Mouse (Mus musculus): ENCODE measurements around the gene Gss. TPM values are rescaled to one million over a fixed set of nuclear protein-coding genes. Genes with fewer than 3 reads are reported as not detected.
A peak's percentile ranks its signal among the peaks of the same experiment; 100 is the strongest.

The Gss gene
- polyA plus RNA-seq, 1 experiment, result 55.3 TPM

GRCm38 (mm10) chr2:155630590-155631416 lies 38.2 kb upstream of the Gss start:
- Histone ChIP-seq H3K27me3 (ENCODE audit: control insufficient read depth, insufficient read depth, insufficient read length) (no peaks in the 10 kb centered on the region), H3K4me3 (no peak overlapping the region), H3ac (ENCODE audit: control insufficient read depth, insufficient read length) (no peak overlapping the region), H3K79me2 (ENCODE audit: control insufficient read depth, insufficient read depth) (no peaks in the 10 kb centered on the region), H3K4me2 (ENCODE audit: low read depth) (no peak overlapping the region), H3K36me3 (ENCODE audit: control insufficient read depth, insufficient read depth) (peaks cover 4% of the 10 kb centered on the region)
- TF ChIP-seq REST (IDR thresholded peaks at IDR 0.05; ENCODE audit: insufficient read depth, insufficient read length) (no peak), POLR2A (IDR thresholded peaks at IDR 0.05; ENCODE audit: insufficient read length, low read depth) (peak; percentile 32), POLR2AphosphoS2 (IDR thresholded peaks at IDR 0.05; ENCODE audit: insufficient read length, low read depth) (peak; percentile 75)

GRCm38 (mm10) chr2:155630153-155630552 lies 37.5 kb upstream of the Gss start:
- Histone ChIP-seq H3K79me2 (ENCODE audit: control insufficient read depth, insufficient read depth) (no peaks in the 10 kb centered on the region), H3ac (ENCODE audit: control insufficient read depth, insufficient read length) (no peak overlapping the region), H3K4me2 (ENCODE audit: low read depth) (no peak overlapping the region), H3K27me3 (ENCODE audit: control insufficient read depth, insufficient read depth, insufficient read length) (no peaks in the 10 kb centered on the region), H3K4me3 (no peak overlapping the region), H3K36me3 (ENCODE audit: control insufficient read depth, insufficient read depth) (peaks cover 4% of the 10 kb centered on the region)
- no peak for TF ChIP-seq MYOD1 (IDR thresholded peaks at IDR 0.05; ENCODE audit: control insufficient read depth in 1 of 3, insufficient read length in 2 of 3, low read depth in 2 of 3)
- TF ChIP-seq REST (IDR thresholded peaks at IDR 0.05; ENCODE audit: insufficient read depth, insufficient read length), result no peak
- TF ChIP-seq POLR2A (IDR thresholded peaks at IDR 0.05; ENCODE audit: insufficient read length, low read depth), result no peak
- no peak for TF ChIP-seq TCF12 (IDR thresholded peaks at IDR 0.05; ENCODE audit: insufficient read depth, poor library complexity, severe bottlenecking)
- no peak for TF ChIP-seq POLR2AphosphoS2 (IDR thresholded peaks at IDR 0.05; ENCODE audit: insufficient read length, low read depth)
- TF ChIP-seq E2F4 (IDR thresholded peaks at IDR 0.05; ENCODE audit: insufficient read depth), result no peak
- TF ChIP-seq MAX (IDR thresholded peaks at IDR 0.05; ENCODE audit: low read depth), result no peak
- TF ChIP-seq TCF3 (IDR thresholded peaks at IDR 0.05; ENCODE audit: insufficient read length, low read depth), result no peak
- no peak for TF ChIP-seq SRF (IDR thresholded peaks at IDR 0.05; ENCODE audit: control insufficient read depth, insufficient read length, low read depth)
- TF ChIP-seq CEBPB (IDR thresholded peaks at IDR 0.05; ENCODE audit: insufficient read depth, poor library complexity, severe bottlenecking), result no peak
- TF ChIP-seq USF1 (IDR thresholded peaks at IDR 0.05; ENCODE audit: low read depth), result no peak
- TF ChIP-seq MYOG (IDR thresholded peaks at IDR 0.05; ENCODE audit: control insufficient read depth in 1 of 3, insufficient read depth in 1 of 3, insufficient read length in 2 of 3, low read depth in 2 of 3), result no peak

- TF ChIP-seq SRF (IDR thresholded peaks at IDR 0.05; ENCODE audit: control insufficient read depth, insufficient read length, low read depth) (no peak), POLR2AphosphoS2 (IDR thresholded peaks at IDR 0.05; ENCODE audit: insufficient read length, low read depth) (peak; percentile 67)
- H3K4me3 ChIP-seq, result no peak overlapping the region
- H3K79me2 ChIP-seq (ENCODE audit: control insufficient read depth, insufficient read depth), result no peaks in the 10 kb centered on the region
- no peak overlapping the region for H3K4me2 ChIP-seq (ENCODE audit: low read depth)
- H3ac ChIP-seq (ENCODE audit: control insufficient read depth, insufficient read length), result no peak overlapping the region
- no peaks in the 10 kb centered on the region for H3K27me3 ChIP-seq (ENCODE audit: control insufficient read depth, insufficient read depth, insufficient read length)
- H3K36me3 ChIP-seq (ENCODE audit: control insufficient read depth, insufficient read depth), result peaks cover 4% of the 10 kb centered on the region
Measured at GRCm38 (mm10) chr2:155629231-155629661, 36.6 kb upstream of the Gss start.

GRCm38 (mm10) chr2:155628519-155628918 lies 35.9 kb upstream of the Gss start:
- H3ac ChIP-seq (ENCODE audit: control insufficient read depth, insufficient read length), result no peak overlapping the region
- TF ChIP-seq TCF3 (IDR thresholded peaks at IDR 0.05; ENCODE audit: insufficient read length, low read depth) (no peak), CEBPB (IDR thresholded peaks at IDR 0.05; ENCODE audit: insufficient read depth, poor library complexity, severe bottlenecking) (no peak), MYOD1 (IDR thresholded peaks at IDR 0.05; ENCODE audit: control insufficient read depth in 1 of 3, insufficient read length in 2 of 3, low read depth in 2 of 3) (no peak), MAX (IDR thresholded peaks at IDR 0.05; ENCODE audit: low read depth) (no peak), TCF12 (IDR thresholded peaks at IDR 0.05; ENCODE audit: insufficient read depth, poor library complexity, severe bottlenecking) (no peak), MYOG (IDR thresholded peaks at IDR 0.05; ENCODE audit: control insufficient read depth in 1 of 3, insufficient read depth in 1 of 3, insufficient read length in 2 of 3, low read depth in 2 of 3) (no peak), E2F4 (IDR thresholded peaks at IDR 0.05; ENCODE audit: insufficient read depth) (no peak)
- peaks cover 4% of the 10 kb centered on the region for H3K36me3 ChIP-seq (ENCODE audit: control insufficient read depth, insufficient read depth)
- H3K4me2 ChIP-seq (ENCODE audit: low read depth), result no peak overlapping the region
- H3K79me2 ChIP-seq (ENCODE audit: control insufficient read depth, insufficient read depth), result no peaks in the 10 kb centered on the region
- no peak overlapping the region for H3K4me3 ChIP-seq
- no peaks in the 10 kb centered on the region for H3K27me3 ChIP-seq (ENCODE audit: control insufficient read depth, insufficient read depth, insufficient read length)

GRCm38 (mm10) chr2:155628112-155628511 lies 35.5 kb upstream of the Gss start:
- H3K79me2 ChIP-seq (ENCODE audit: control insufficient read depth, insufficient read depth), result no peaks in the 10 kb centered on the region
- peaks cover 4% of the 10 kb centered on the region for H3K36me3 ChIP-seq (ENCODE audit: control insufficient read depth, insufficient read depth)
- H3ac ChIP-seq (ENCODE audit: control insufficient read depth, insufficient read length), result no peak overlapping the region
- H3K4me2 ChIP-seq (ENCODE audit: low read depth), result no peak overlapping the region
- no peak overlapping the region for H3K4me3 ChIP-seq
- no peaks in the 10 kb centered on the region for H3K27me3 ChIP-seq (ENCODE audit: control insufficient read depth, insufficient read depth, insufficient read length)
- no peak for TF ChIP-seq TCF3 (IDR thresholded peaks at IDR 0.05; ENCODE audit: insufficient read length, low read depth)
- no peak for TF ChIP-seq CEBPB (IDR thresholded peaks at IDR 0.05; ENCODE audit: insufficient read depth, poor library complexity, severe bottlenecking)
- no peak for TF ChIP-seq MYOG (IDR thresholded peaks at IDR 0.05; ENCODE audit: control insufficient read depth in 1 of 3, insufficient read depth in 1 of 3, insufficient read length in 2 of 3, low read depth in 2 of 3)
- no peak for TF ChIP-seq MAX (IDR thresholded peaks at IDR 0.05; ENCODE audit: low read depth)
- TF ChIP-seq POLR2AphosphoS2 (IDR thresholded peaks at IDR 0.05; ENCODE audit: insufficient read length, low read depth), result no peak
- no peak for TF ChIP-seq POLR2A (IDR thresholded peaks at IDR 0.05; ENCODE audit: insufficient read length, low read depth)
- TF ChIP-seq SRF (IDR thresholded peaks at IDR 0.05; ENCODE audit: control insufficient read depth, insufficient read length, low read depth), result no peak
- no peak for TF ChIP-seq E2F4 (IDR thresholded peaks at IDR 0.05; ENCODE audit: insufficient read depth)

Data from myocyte (in vitro differentiated cells).